Mouse (Mus musculus) heart, embryonic 12.5 days (tissue): ENCODE data around the gene Pck1. TPM values are rescaled to one million over a fixed set of nuclear protein-coding genes. Genes with fewer than 3 reads are reported as not detected.

Experiments used
- ATAC-seq: fragments of 200-750 bp; cut with Nextera tagmentation; 2 replicates; pipeline ENCODE4 v1.8.0; 2017; ENCODE audit warnings: moderate TSS enrichment, moderate library complexity; ENCODE audit not compliant: insufficient number of reproducible peaks, low FRiP score
- H3K27ac ChIP-seq: fragments of 300-500 bp; sonication (generic); 2 replicates; pipeline ENCODE4 v1.5.1; 2016; ENCODE audit warnings: mild to moderate bottlenecking, moderate library complexity; ENCODE audit not compliant: poor library complexity, severe bottlenecking
- H3K27me3 ChIP-seq: fragments of 300-500 bp; sonication (generic); replicated peaks from 2 replicates; pipeline ENCODE4 v1.6.1; 2016; ENCODE audit warnings: mild to moderate bottlenecking, moderate library complexity
- H3K36me3 ChIP-seq: fragments of 300-500 bp; sonication (generic); 2 replicates; pipeline ENCODE4 v1.6.1; 2016; ENCODE audit warnings: mild to moderate bottlenecking, moderate library complexity
- H3K4me1 ChIP-seq: fragments of 300-500 bp; sonication (generic); replicated peaks from 2 replicates; pipeline ENCODE4 v1.6.1; 2016; ENCODE audit warnings: mild to moderate bottlenecking
- H3K4me2 ChIP-seq: fragments of 300-500 bp; sonication (generic); 2 replicates; pipeline ENCODE4 v1.6.1; 2016; ENCODE audit warnings: mild to moderate bottlenecking, moderate library complexity
- H3K4me3 ChIP-seq: fragments of 300-500 bp; sonication (generic); 2 replicates; pipeline ENCODE4 v1.5.1; 2016; ENCODE audit warnings: mild to moderate bottlenecking
- H3K9ac ChIP-seq: fragments of 300-500 bp; sonication (generic); 2 replicates; pipeline ENCODE4 v1.6.1; 2016; ENCODE audit warnings: mild to moderate bottlenecking, moderate library complexity
- H3K9me3 ChIP-seq: fragments of 300-500 bp; sonication (generic); replicated peaks from 2 replicates; pipeline ENCODE4 v1.6.1; 2016; ENCODE audit warnings: mild to moderate bottlenecking, moderate library complexity
- WGBS: fragments of 180-500 bp; shearing (Covaris S2); methylation state at CpG from one replicate; pipeline ENCODE4 v1.1.7; 2016; 5-methylcytosine and 5-hydroxymethylcytosine counted together
- polyA plus RNA-seq: library from polyadenylated mRNA; unstranded; fragments of >200 nt; fragmentation: Nextera tagmentation; extraction: Ambion mirVana; gene quantifications from 2 replicates; pipeline ENCODE4 v1.2.1, GENCODE M21; 2016

Pck1 gene
- polyA plus RNA-seq, 1 experiment from 2014 or later: 0.19 TPM

- no peaks in the 10 kb centered on the region for H3K9me3 ChIP-seq
- no peak for ATAC-seq
- no peak overlapping the region for H3K27ac ChIP-seq
- 77% methylated on average over 8 of the region's 8 CpGs for WGBS
- no peak overlapping the region for H3K9ac ChIP-seq
- no peaks in the 10 kb centered on the region for H3K36me3 ChIP-seq
- H3K4me1 ChIP-seq: no peaks in the 10 kb centered on the region
- H3K27me3 ChIP-seq: peaks cover 15% of the 10 kb centered on the region
- no peak overlapping the region for H3K4me2 ChIP-seq
- H3K4me3 ChIP-seq: no peak overlapping the region
Observed at GRCm38 (mm10) chr2:173163380-173163779, 10.5 kb downstream of the Pck1 start.

GRCm38 (mm10) chr2:173164358-173164757 is 11.5 kb downstream of the Pck1 start:
- H3K4me3 ChIP-seq: no peak overlapping the region
- no peaks in the 10 kb centered on the region for H3K9me3 ChIP-seq
- no peaks in the 10 kb centered on the region for H3K4me1 ChIP-seq
- no peak overlapping the region for H3K4me2 ChIP-seq
- H3K27me3 ChIP-seq: peaks cover 18% of the 10 kb centered on the region
- H3K36me3 ChIP-seq: no peaks in the 10 kb centered on the region
- H3K9ac ChIP-seq: no peak overlapping the region
- ATAC-seq: no peak
- no peak overlapping the region for H3K27ac ChIP-seq
- 33% methylated on average over 2 of the region's 2 CpGs for WGBS

GRCm38 (mm10) chr2:173164946-173165345 is 12.1 kb downstream of the Pck1 start:
- no peaks in the 10 kb centered on the region for H3K4me1 ChIP-seq
- WGBS: 82% methylated on average over 10 of the region's 10 CpGs
- H3K27ac ChIP-seq: no peak overlapping the region
- no peak overlapping the region for H3K4me2 ChIP-seq
- H3K36me3 ChIP-seq: no peaks in the 10 kb centered on the region
- no peaks in the 10 kb centered on the region for H3K9me3 ChIP-seq
- H3K9ac ChIP-seq: no peak overlapping the region
- H3K27me3 ChIP-seq: peaks cover 19% of the 10 kb centered on the region
- ATAC-seq: no peak
- no peak overlapping the region for H3K4me3 ChIP-seq

- WGBS: 86% methylated on average over 10 of the region's 10 CpGs
- no peak overlapping the region for H3K4me2 ChIP-seq
- ATAC-seq: no peak
Observed at GRCm38 (mm10) chr2:173165357-173165756, 12.5 kb downstream of the Pck1 start.

GRCm38 (mm10) chr2:173168411-173168851 is 15.6 kb downstream of the Pck1 start:
- no peaks in the 10 kb centered on the region for H3K36me3 ChIP-seq
- peaks cover 20% of the 10 kb centered on the region for H3K4me1 ChIP-seq
- no peak for ATAC-seq
- H3K4me3 ChIP-seq: no peak overlapping the region
- 63% methylated on average over 5 of the region's 5 CpGs for WGBS
- no peaks in the 10 kb centered on the region for H3K9me3 ChIP-seq
- H3K27me3 ChIP-seq: peaks cover 46% of the 10 kb centered on the region
- no peak overlapping the region for H3K27ac ChIP-seq
- no peak overlapping the region for H3K4me2 ChIP-seq
- H3K9ac ChIP-seq: no peak overlapping the region

More at GRCm38 (mm10) chr2:173165357-173165756, 12.5 kb downstream of the Pck1 start:
- Histone ChIP-seq H3K36me3 (no peaks in the 10 kb centered on the region), H3K9ac (no peak overlapping the region), H3K27ac (no peak overlapping the region), H3K4me3 (no peak overlapping the region), H3K9me3 (no peaks in the 10 kb centered on the region), H3K4me1 (no peaks in the 10 kb centered on the region), H3K27me3 (peaks cover 23% of the 10 kb centered on the region)

GRCm38 (mm10) chr2:173170081-173170480 is 17.2 kb downstream of the Pck1 start:
- Histone ChIP-seq H3K9ac (no peak overlapping the region), H3K4me3 (no peak overlapping the region), H3K4me1 (peaks cover 24% of the 10 kb centered on the region), H3K27me3 (peaks cover 40% of the 10 kb centered on the region), H3K4me2 (no peak overlapping the region), H3K27ac (no peak overlapping the region), H3K9me3 (no peaks in the 10 kb centered on the region), H3K36me3 (no peaks in the 10 kb centered on the region)
- WGBS: 81% methylated on average over 2 of the region's 2 CpGs
- ATAC-seq: no peak

- no peak overlapping the region for H3K4me3 ChIP-seq
- H3K27me3 ChIP-seq: peaks cover 36% of the 10 kb centered on the region
- 51% methylated on average over 2 of the region's 2 CpGs for WGBS
- no peak for ATAC-seq
- no peak overlapping the region for H3K27ac ChIP-seq
- H3K4me1 ChIP-seq: peaks cover 24% of the 10 kb centered on the region
- no peaks in the 10 kb centered on the region for H3K36me3 ChIP-seq
- H3K4me2 ChIP-seq: no peak overlapping the region
- H3K9me3 ChIP-seq: 0 out of 2 replicates have a peak, but pooled peaks cover 5% of the 10 kb centered on the region
- no peak overlapping the region for H3K9ac ChIP-seq
Observed at GRCm38 (mm10) chr2:173170715-173171114, 17.9 kb downstream of the Pck1 start.

GRCm38 (mm10) chr2:173171470-173171869 is 18.6 kb downstream of the Pck1 start:
- Histone ChIP-seq H3K9me3 (0 out of 2 replicates have a peak, but pooled peaks cover 7% of the 10 kb centered on the region), H3K4me2 (peak overlapping the region; percentile 68), H3K27ac (no peak overlapping the region), H3K36me3 (no peaks in the 10 kb centered on the region), H3K4me3 (peak overlapping the region; percentile 36), H3K9ac (peak overlapping the region; percentile 60), H3K4me1 (peaks cover 24% of the 10 kb centered on the region), H3K27me3 (peaks cover 31% of the 10 kb centered on the region)
- WGBS: 3% methylated on average over 30 of the region's 30 CpGs
- no peak for ATAC-seq

GRCm38 (mm10) chr2:173171956-173172355 is 19.1 kb downstream of the Pck1 start:
- Histone ChIP-seq H3K9me3 (0 out of 2 replicates have a peak, but pooled peaks cover 7% of the 10 kb centered on the region), H3K4me3 (peak overlapping the region; percentile 36; the same call in 1 of the 2 replicates), H3K4me1 (peaks cover 24% of the 10 kb centered on the region), H3K27me3 (peaks cover 33% of the 10 kb centered on the region), H3K4me2 (peak overlapping the region; percentile 68), H3K27ac (no peak overlapping the region), H3K9ac (peak overlapping the region; percentile 60), H3K36me3 (no peaks in the 10 kb centered on the region)
- WGBS: 78% methylated on average over 5 of the region's 5 CpGs
- ATAC-seq: no peak

GRCm38 (mm10) chr2:173172386-173172785 is 19.5 kb downstream of the Pck1 start:
- no peak overlapping the region for H3K9ac ChIP-seq
- no peak for ATAC-seq
- H3K27me3 ChIP-seq: peaks cover 35% of the 10 kb centered on the region
- 0 out of 2 replicates have a peak, but pooled peaks cover 7% of the 10 kb centered on the region for H3K9me3 ChIP-seq
- H3K4me2 ChIP-seq: no peak overlapping the region
- peaks cover 24% of the 10 kb centered on the region for H3K4me1 ChIP-seq
- no peak overlapping the region for H3K4me3 ChIP-seq
- no peaks in the 10 kb centered on the region for H3K36me3 ChIP-seq
- no peak overlapping the region for H3K27ac ChIP-seq
- 79% methylated on average over 1 of the region's 1 CpGs for WGBS

- peaks cover 24% of the 10 kb centered on the region for H3K4me1 ChIP-seq
- ATAC-seq: no peak
Observed at GRCm38 (mm10) chr2:173173008-173173407, 20.2 kb downstream of the Pck1 start.

More at GRCm38 (mm10) chr2:173173008-173173407, 20.2 kb downstream of the Pck1 start:
- Histone ChIP-seq H3K9me3 (0 out of 2 replicates have a peak, but pooled peaks cover 7% of the 10 kb centered on the region), H3K9ac (no peak overlapping the region), H3K4me3 (peak overlapping the region; percentile 30; the same call in 1 of the 2 replicates), H3K4me2 (peak overlapping the region; percentile 68), H3K27me3 (peaks cover 35% of the 10 kb centered on the region), H3K36me3 (no peaks in the 10 kb centered on the region), H3K27ac (peak overlapping the region; percentile 19; the same call in 1 of the 2 replicates)
- WGBS: 42% methylated on average over 2 of the region's 2 CpGs
